Mouse (Mus musculus): ENCODE measurements around the gene Prkcb. TPM values are rescaled to one million over a fixed set of nuclear protein-coding genes. Genes with fewer than 3 reads are reported as not detected.

Prkcb gene
- polyA plus RNA-seq, 1 experiment, result 1.0 TPM

DNA sequence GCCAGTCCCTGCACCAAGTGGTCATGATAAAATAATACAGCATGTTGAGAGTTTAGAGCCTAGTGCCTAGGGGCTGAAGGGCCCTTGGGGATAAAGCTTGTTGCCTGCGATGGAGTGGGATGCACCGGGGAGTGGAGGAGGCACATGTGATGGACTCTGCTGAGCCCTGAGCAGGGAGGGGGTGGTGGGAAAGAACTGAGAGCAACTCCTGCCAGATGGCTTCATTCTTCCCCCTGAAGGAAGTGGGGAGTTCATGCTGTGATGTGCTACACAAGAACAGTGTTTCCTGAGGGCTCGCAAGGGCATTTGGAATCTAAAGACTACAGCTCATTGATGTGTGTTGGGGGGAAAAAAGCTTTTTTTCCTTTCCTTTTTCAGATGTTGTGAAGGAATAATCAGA, 49.5 kb downstream of the Prkcb start:
- TF ChIP-seq POLR2A (IDR thresholded peaks at IDR 0.05; ENCODE audit: low read depth, low read length) (no peak), CTCF (IDR thresholded peaks at IDR 0.05; ENCODE audit: borderline replicate concordance, insufficient read depth, low read length) (no peak)
- no peak overlapping the region for H3K4me3 ChIP-seq (ENCODE audit: insufficient read depth, low read length)
- no peaks in the 10 kb centered on the region for H3K4me1 ChIP-seq (ENCODE audit: control insufficient read depth, insufficient read depth, low read length)
- no peak overlapping the region for H3K27ac ChIP-seq (ENCODE audit: insufficient read depth, low read length)

DNA sequence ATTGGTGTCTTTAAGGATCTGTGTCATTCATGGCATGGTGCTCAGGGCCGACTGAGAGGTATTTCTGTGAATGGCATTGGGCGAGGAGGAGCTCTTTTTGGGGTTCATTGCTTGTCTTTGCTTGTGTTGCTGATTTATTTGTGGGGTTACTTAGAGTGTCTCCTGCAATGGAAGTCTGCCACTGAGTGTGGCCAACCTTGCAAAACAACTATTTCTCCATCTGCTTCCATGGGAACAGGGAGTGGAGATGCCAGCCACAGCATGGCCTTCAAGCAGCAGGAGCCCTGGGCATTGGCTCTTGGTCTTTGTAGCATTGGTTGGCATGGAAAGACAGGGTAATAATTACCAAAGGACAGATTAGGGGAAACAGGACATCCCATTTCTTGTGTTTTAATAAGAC, 50.9 kb downstream of the Prkcb start:
- H3K4me1 ChIP-seq (ENCODE audit: control insufficient read depth, insufficient read depth, low read length), result no peaks in the 10 kb centered on the region
- H3K4me3 ChIP-seq (ENCODE audit: insufficient read depth, low read length), result no peak overlapping the region
- TF ChIP-seq CTCF (IDR thresholded peaks at IDR 0.05; ENCODE audit: borderline replicate concordance, insufficient read depth, low read length) (no peak), POLR2A (IDR thresholded peaks at IDR 0.05; ENCODE audit: low read depth, low read length) (no peak)
- no peak overlapping the region for H3K27ac ChIP-seq (ENCODE audit: insufficient read depth, low read length)

DNA sequence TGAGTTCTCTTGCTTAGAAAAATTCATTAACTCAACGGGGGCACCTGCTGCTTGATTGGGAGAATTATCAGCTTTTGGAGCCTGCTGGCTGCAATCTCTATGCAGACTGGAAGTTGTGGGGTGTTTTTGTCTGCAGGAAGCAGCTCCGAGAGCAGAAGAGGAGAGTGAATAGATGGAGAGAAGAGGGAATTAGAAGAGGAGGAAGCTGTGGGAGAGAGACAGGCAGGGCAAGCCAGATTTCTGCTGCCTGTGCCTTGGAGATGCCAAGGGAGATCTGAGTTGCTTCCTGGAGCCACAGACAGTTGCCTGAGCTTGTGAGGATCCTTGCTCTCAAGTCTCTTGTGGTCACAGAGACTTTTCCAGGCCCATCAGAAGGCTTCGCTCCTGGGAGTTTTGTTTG, 53.3 kb downstream of the Prkcb start:
- H3K27ac ChIP-seq (ENCODE audit: insufficient read depth, low read length), result no peak overlapping the region
- H3K4me3 ChIP-seq (ENCODE audit: insufficient read depth, low read length), result no peak overlapping the region
- TF ChIP-seq CTCF (IDR thresholded peaks at IDR 0.05; ENCODE audit: borderline replicate concordance, insufficient read depth, low read length) (no peak), POLR2A (IDR thresholded peaks at IDR 0.05; ENCODE audit: low read depth, low read length) (no peak)
- no peaks in the 10 kb centered on the region for H3K4me1 ChIP-seq (ENCODE audit: control insufficient read depth, insufficient read depth, low read length)

DNA sequence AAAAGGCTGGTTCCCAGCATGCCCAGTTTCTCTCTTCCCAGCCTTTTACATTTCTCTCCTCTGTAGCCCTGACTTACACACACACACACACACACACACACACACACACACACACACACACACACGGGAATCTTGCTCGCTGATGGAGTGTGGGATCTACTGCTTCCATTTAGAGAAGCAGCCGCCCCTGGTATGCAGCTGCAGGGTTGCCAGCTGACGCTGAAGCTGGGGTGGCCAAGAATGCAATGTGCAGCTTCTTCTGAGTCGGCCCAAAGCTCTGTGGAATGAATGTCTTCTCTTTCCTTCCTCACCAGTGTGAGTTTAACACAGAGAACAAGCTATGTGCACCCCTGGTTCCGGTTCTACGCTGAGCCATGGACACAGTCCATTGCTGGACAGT, 56.1 kb downstream of the Prkcb start:
- no peak for TF ChIP-seq POLR2A (IDR thresholded peaks at IDR 0.05; ENCODE audit: low read depth, low read length)
- no peak for TF ChIP-seq CTCF (IDR thresholded peaks at IDR 0.05; ENCODE audit: borderline replicate concordance, insufficient read depth, low read length)
- Histone ChIP-seq H3K4me3 (ENCODE audit: insufficient read depth, low read length) (no peak overlapping the region), H3K4me1 (ENCODE audit: control insufficient read depth, insufficient read depth, low read length) (no peaks in the 10 kb centered on the region), H3K27ac (ENCODE audit: insufficient read depth, low read length) (no peak overlapping the region)

DNA sequence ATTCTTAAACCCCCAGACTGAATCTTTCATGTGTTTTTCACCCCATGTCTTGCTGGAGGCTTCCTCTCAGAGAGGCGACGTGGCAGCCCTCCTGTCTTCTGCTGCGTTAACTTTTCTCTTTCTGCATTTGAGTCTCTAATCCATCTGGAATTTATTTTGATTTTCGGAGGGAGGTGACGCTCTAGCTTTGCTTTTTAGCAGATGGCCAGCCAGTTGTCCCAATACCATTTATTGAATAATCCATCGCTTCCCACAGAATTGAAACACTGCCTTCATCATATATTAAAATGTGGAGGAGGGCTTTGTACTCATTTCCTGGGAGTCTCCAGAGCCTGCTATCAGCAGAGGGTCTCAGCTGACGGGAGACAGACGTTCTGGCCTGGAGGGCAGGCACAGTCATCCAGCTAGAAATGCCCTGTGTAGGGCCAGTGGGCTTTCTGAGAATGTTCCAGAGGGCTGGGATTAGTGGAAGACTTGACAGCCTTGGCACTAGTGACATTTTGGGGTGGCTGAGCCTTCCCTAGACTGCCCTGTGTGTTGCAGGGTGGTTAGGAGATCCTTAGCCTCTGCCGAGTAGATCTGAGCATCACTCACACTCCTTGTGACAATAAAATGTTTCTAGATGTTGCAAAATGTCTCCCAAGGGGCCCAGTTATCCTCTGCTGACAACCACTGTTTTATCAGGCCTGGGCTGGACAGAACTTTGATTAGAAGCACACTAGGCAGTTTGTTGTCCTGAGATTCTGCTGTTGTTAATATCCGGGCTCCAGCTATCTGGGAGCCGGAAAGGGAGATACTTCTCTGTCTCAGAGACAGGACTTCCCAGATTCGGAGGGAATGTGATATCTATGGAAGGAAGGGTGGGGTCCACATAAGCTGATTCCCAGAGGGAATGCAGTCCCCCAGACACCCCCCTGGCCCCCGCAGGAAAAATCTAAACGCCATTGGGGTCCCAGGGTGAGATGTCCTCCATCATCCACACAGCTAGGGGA, 58.0 kb downstream of the Prkcb start:
- no peak for TF ChIP-seq CTCF (IDR thresholded peaks at IDR 0.05; ENCODE audit: borderline replicate concordance, insufficient read depth, low read length)
- TF ChIP-seq POLR2A (IDR thresholded peaks at IDR 0.05; ENCODE audit: low read depth, low read length), result no peak
- Histone ChIP-seq H3K27ac (ENCODE audit: insufficient read depth, low read length) (no peak overlapping the region), H3K4me3 (ENCODE audit: insufficient read depth, low read length) (no peak overlapping the region), H3K4me1 (ENCODE audit: control insufficient read depth, insufficient read depth, low read length) (no peaks in the 10 kb centered on the region)

DNA sequence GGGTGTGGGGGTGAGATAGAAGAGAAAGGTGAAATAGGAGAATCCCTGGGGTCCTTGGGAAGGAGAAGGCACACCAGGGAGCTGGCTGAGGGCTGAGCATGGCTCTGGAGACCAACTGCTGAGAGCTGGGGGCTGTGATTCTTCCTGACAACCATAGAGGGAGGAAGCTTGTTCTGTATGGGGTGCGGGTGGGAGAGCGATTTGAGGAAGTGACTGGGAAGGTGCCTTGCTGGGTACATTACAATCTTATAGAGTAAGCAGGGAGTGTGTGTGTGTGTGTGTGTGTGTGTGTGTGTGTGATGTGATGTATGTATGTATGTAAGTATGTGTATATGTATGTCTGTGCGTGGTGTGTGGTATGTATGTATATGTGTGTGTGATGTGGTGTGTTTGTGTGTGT, 58.9 kb downstream of the Prkcb start:
- TF ChIP-seq CTCF (IDR thresholded peaks at IDR 0.05; ENCODE audit: borderline replicate concordance, insufficient read depth, low read length) (no peak), POLR2A (IDR thresholded peaks at IDR 0.05; ENCODE audit: low read depth, low read length) (no peak)
- Histone ChIP-seq H3K4me3 (ENCODE audit: insufficient read depth, low read length) (no peak overlapping the region), H3K27ac (ENCODE audit: insufficient read depth, low read length) (no peak overlapping the region), H3K4me1 (ENCODE audit: control insufficient read depth, insufficient read depth, low read length) (no peaks in the 10 kb centered on the region)

DNA sequence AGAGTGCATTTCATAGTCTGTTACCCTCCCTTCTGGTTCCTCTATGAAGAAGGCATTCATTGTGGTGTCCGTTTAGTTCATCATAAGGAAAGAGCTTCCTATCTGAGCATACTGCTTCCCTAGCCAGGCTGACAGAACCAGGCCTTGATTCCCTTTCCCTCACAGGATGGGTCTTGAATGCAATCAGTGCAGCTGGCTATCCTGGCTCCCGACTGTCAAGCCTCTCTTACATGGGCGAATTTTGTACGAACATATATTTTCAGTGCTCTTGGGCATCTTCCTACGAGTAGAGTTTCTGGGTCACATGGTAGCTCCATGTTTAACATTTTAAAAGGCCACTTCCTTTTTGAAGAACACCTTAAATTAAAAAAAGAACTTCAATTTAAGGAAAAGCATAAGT, 61.4 kb downstream of the Prkcb start:
- no peak overlapping the region for H3K4me3 ChIP-seq (ENCODE audit: insufficient read depth, low read length)
- TF ChIP-seq CTCF (IDR thresholded peaks at IDR 0.05; ENCODE audit: borderline replicate concordance, insufficient read depth, low read length) (no peak), POLR2A (IDR thresholded peaks at IDR 0.05; ENCODE audit: low read depth, low read length) (no peak)
- no peaks in the 10 kb centered on the region for H3K4me1 ChIP-seq (ENCODE audit: control insufficient read depth, insufficient read depth, low read length)

DNA sequence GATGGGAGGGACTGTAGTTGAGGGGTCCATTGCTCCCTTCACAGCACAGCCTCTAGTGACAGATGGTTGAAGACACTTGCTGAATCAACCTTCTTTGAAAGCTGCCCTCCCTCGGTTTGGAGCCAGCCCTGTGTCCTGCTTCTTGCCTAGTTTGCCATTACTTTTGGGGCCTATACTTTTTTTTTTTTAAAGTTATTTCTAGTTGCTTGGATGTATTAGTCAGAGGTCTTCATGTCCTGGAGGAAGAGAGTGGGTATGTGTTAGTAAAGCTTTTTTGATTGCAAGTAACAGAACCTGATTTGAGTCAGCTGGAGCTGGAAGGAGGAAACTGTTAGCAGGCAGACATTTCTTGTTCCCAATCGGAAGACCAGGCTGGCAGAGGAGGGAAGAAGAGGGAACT, 62.2 kb downstream of the Prkcb start:
- TF ChIP-seq POLR2A (IDR thresholded peaks at IDR 0.05; ENCODE audit: low read depth, low read length), result no peak
- TF ChIP-seq CTCF (IDR thresholded peaks at IDR 0.05; ENCODE audit: borderline replicate concordance, insufficient read depth, low read length), result no peak
- Histone ChIP-seq H3K27ac (ENCODE audit: insufficient read depth, low read length) (no peak overlapping the region), H3K4me1 (ENCODE audit: control insufficient read depth, insufficient read depth, low read length) (no peaks in the 10 kb centered on the region), H3K4me3 (ENCODE audit: insufficient read depth, low read length) (no peak overlapping the region)

More for the DNA sequence above, 61.4 kb downstream of the Prkcb start:
- H3K27ac ChIP-seq (ENCODE audit: insufficient read depth, low read length), result no peak overlapping the region

DNA sequence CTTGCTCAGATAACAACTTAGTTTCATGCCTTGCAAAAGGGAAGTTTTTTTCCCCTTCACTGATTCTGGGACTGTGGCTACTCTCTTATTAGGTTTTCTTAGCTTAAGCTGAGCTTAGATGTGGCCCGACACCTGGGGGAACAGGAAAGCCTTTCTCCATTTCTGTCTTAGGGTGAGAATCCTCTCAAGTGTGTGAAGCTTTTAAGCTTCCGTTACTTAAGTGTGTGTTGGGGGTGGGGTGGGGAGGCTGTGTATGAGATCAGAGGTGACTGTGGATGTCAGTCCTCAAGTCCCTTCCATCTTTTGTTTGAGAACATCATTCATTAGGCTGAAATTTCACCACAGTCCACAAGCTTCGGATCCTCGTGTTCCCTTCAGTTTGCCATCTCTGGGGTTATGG, 63.3 kb downstream of the Prkcb start:
- no peak overlapping the region for H3K4me3 ChIP-seq (ENCODE audit: insufficient read depth, low read length)
- TF ChIP-seq CTCF (IDR thresholded peaks at IDR 0.05; ENCODE audit: borderline replicate concordance, insufficient read depth, low read length), result no peak
- TF ChIP-seq POLR2A (IDR thresholded peaks at IDR 0.05; ENCODE audit: low read depth, low read length), result no peak
- no peaks in the 10 kb centered on the region for H3K4me1 ChIP-seq (ENCODE audit: control insufficient read depth, insufficient read depth, low read length)
- no peak overlapping the region for H3K27ac ChIP-seq (ENCODE audit: insufficient read depth, low read length)

DNA sequence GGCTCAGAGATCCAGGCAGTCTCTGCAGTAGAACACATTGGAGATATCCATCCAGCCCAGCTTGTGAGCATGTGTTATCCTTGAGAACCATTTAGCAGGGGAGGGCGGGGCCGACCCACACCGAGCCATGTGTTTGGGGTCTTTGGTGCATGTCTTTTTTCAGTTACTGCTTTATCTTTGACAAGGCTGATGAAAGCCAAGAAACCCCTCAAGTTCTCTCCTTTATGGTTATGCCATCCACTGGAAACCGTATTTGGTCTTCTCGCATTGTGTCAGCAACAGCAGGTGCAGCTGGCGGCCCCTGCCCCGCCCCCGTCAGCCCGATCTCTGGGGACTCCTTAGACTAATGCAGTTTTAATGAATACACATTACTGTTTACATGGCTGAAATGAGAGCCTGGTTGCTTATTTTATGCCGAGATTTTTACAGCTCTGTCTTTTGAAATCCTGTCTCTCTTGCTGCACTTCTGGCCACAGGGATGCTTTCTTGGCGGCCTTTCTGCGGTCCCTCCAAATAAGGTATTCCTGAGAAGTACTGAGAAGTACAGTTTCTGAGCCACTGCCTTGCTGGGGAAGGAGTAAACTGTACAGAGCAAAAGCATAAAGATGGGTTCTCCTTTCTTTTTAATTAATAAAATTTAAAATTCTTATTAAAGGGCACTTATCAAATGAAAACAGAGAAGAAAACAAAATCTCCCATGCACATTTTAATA, 64.2 kb downstream of the Prkcb start:
- Histone ChIP-seq H3K4me1 (ENCODE audit: control insufficient read depth, insufficient read depth, low read length) (no peaks in the 10 kb centered on the region), H3K4me3 (ENCODE audit: insufficient read depth, low read length) (no peak overlapping the region), H3K27ac (ENCODE audit: insufficient read depth, low read length) (no peak overlapping the region)
- no peak for TF ChIP-seq CTCF (IDR thresholded peaks at IDR 0.05; ENCODE audit: borderline replicate concordance, insufficient read depth, low read length)
- TF ChIP-seq POLR2A (IDR thresholded peaks at IDR 0.05; ENCODE audit: low read depth, low read length), result no peak

Measured in embryonic fibroblast, embryonic 13.5 days (primary cell).